Mouse (Mus musculus): ENCODE results near the gene Gli3. TPM values are rescaled to one million over a fixed set of nuclear protein-coding genes. Genes with fewer than 3 reads are reported as not detected.

Gene Gli3
- total and polyA plus RNA-seq, 2 experiments from 2014 or later = 1.9 to 8.1 TPM

DNA sequence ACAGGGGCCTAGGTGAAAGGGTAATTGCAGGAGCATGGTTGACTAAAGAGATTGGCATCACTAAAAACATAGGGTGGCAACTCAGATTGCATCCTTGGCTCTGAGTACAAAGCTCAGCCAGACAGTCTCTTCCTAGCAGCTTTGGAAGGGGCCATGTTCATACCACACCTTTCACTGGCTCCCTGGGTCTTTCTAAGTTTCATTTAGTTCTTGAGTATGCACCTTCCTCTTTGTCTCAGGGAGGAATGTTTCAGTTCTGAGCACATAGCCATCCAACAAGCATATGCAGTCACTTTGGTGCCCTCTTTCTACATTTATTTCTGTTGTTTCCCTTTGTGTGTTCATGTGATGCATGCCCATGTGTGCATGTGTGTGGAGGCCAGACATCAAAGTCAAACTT, 212.4 kb downstream of the Gli3 start:
- Histone ChIP-seq H3K4me3 (ENCODE audit: low read depth, low read length) (no peak overlapping the region), H3K27me3 (ENCODE audit: control insufficient read depth, insufficient read depth, low read length) (no peaks in the 10 kb centered on the region), H3K4me2 (ENCODE audit: low read depth, low read length) (no peak overlapping the region), H3K9me3 (replicated peaks; ENCODE audit: control insufficient read depth, low read length) (no peaks in the 10 kb centered on the region), H3K27ac (ENCODE audit: low read depth) (no peak overlapping the region), H3K36me3 (replicated peaks; ENCODE audit: control insufficient read depth, insufficient read depth, low read length) (no peaks in the 10 kb centered on the region), H3K9ac (replicated peaks; ENCODE audit: low read depth, low read length) (no peak overlapping the region), H3K4me1 (ENCODE audit: control insufficient read depth, insufficient read depth) (no peaks in the 10 kb centered on the region)
- ATAC-seq (ENCODE audit: insufficient read depth, low read depth) (no peak), DNase-seq (ENCODE audit: low spot score) (no peak)
- no peak for TF ChIP-seq EP300 (IDR thresholded peaks at IDR 0.05; ENCODE audit: low read depth)

GRCm38 (mm10) chr13:15677106-15677760, 214.2 kb downstream of the Gli3 start:
- WGBS = 78% methylated on average over 4 of the region's 4 CpGs
- Histone ChIP-seq H3K27ac (ENCODE audit: low read depth) (no peak overlapping the region), H3K9ac (replicated peaks; ENCODE audit: low read depth, low read length) (no peak overlapping the region), H3K27me3 (ENCODE audit: control insufficient read depth, insufficient read depth, low read length) (no peaks in the 10 kb centered on the region), H3K4me1 (ENCODE audit: control insufficient read depth, insufficient read depth) (no peaks in the 10 kb centered on the region), H3K4me3 (ENCODE audit: low read depth, low read length) (no peak overlapping the region), H3K4me2 (ENCODE audit: low read depth, low read length) (no peak overlapping the region), H3K9me3 (replicated peaks; ENCODE audit: control insufficient read depth, low read length) (no peaks in the 10 kb centered on the region), H3K36me3 (replicated peaks; ENCODE audit: control insufficient read depth, insufficient read depth, low read length) (no peaks in the 10 kb centered on the region)
- ATAC-seq (ENCODE audit: insufficient read depth, low read depth) (no peak), DNase-seq (ENCODE audit: low spot score) (no peak)
- TF ChIP-seq EP300 (IDR thresholded peaks at IDR 0.05; ENCODE audit: low read depth) (no peak), CTCF (IDR thresholded peaks at IDR 0.05; ENCODE audit: low read depth) (no peak)

DNA sequence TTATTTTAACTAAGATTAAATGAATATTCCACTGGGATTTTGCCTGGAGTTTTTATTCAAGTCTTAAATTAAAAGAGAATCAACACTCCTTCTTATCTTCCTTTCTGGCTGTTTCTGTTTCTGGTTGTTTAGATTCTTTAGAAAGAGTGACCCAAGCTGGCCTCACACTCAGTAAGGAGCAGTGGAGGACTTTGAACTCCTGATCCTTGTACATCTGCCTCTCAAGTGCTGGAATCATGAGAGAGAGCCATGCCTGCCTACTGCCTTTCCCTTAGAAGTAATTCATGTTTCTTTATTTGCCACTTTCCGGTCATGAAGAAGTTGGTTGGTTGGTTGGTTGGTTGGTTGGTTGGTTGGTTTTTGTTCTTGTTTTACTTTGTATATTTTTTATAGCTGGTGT, 218.5 kb downstream of the Gli3 start:
- Histone ChIP-seq H3K4me1 (ENCODE audit: control insufficient read depth, insufficient read depth) (no peaks in the 10 kb centered on the region), H3K4me2 (ENCODE audit: low read depth, low read length) (no peak overlapping the region), H3K4me3 (ENCODE audit: low read depth, low read length) (no peak overlapping the region), H3K9me3 (replicated peaks; ENCODE audit: control insufficient read depth, low read length) (no peaks in the 10 kb centered on the region), H3K27ac (ENCODE audit: low read depth) (no peak overlapping the region), H3K27me3 (ENCODE audit: control insufficient read depth, insufficient read depth, low read length) (no peaks in the 10 kb centered on the region), H3K36me3 (replicated peaks; ENCODE audit: control insufficient read depth, insufficient read depth, low read length) (no peaks in the 10 kb centered on the region), H3K9ac (replicated peaks; ENCODE audit: low read depth, low read length) (no peak overlapping the region)
- DNase-seq (ENCODE audit: low spot score) = no peak
- no peak for TF ChIP-seq CTCF (IDR thresholded peaks at IDR 0.05; ENCODE audit: low read depth)
- TF ChIP-seq EP300 (IDR thresholded peaks at IDR 0.05; ENCODE audit: low read depth) = no peak
- WGBS = 91% methylated on average over 1 of the region's 1 CpGs
- ATAC-seq (ENCODE audit: insufficient read depth, low read depth) = no peak

DNA sequence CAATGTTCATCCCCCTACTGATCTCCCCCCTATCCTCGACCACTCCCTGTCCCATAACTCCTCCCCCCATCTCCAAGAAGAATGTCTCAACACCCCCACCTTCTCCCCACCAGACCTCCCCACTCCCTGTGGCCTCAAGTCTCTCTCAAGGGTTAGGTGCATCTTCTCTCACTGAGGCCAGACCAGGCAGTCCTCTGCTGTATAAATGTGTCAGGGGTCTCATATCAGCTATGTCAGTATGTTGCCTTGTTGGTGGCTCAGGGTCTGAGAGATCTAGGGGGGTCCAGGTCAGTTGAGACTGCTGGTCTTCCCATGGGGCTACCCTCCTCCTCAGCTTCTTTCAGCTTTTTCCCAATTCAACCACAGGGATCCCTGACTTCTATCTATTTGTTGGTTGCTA, 220.0 kb downstream of the Gli3 start:
- Histone ChIP-seq H3K9ac (replicated peaks; ENCODE audit: low read depth, low read length) (no peak overlapping the region), H3K27ac (ENCODE audit: low read depth) (no peak overlapping the region)

GRCm38 (mm10) chr13:15688074-15688825, 225.2 kb downstream of the Gli3 start:
- Histone ChIP-seq H3K9ac (replicated peaks; ENCODE audit: low read depth, low read length) (no peak overlapping the region), H3K27me3 (ENCODE audit: control insufficient read depth, insufficient read depth, low read length) (no peaks in the 10 kb centered on the region), H3K27ac (ENCODE audit: low read depth) (no peak overlapping the region), H3K4me1 (ENCODE audit: control insufficient read depth, insufficient read depth) (no peaks in the 10 kb centered on the region), H3K36me3 (replicated peaks; ENCODE audit: control insufficient read depth, insufficient read depth, low read length) (no peaks in the 10 kb centered on the region), H3K4me3 (ENCODE audit: low read depth, low read length) (no peak overlapping the region), H3K9me3 (replicated peaks; ENCODE audit: control insufficient read depth, low read length) (no peaks in the 10 kb centered on the region), H3K4me2 (ENCODE audit: low read depth, low read length) (no peak overlapping the region)
- WGBS = 61% methylated on average over 6 of the region's 6 CpGs
- no peak for DNase-seq (ENCODE audit: low spot score)
- TF ChIP-seq EP300 (IDR thresholded peaks at IDR 0.05; ENCODE audit: low read depth) = no peak
- no peak for TF ChIP-seq CTCF (IDR thresholded peaks at IDR 0.05; ENCODE audit: low read depth)
- ATAC-seq (ENCODE audit: insufficient read depth, low read depth) = no peak

More for the DNA sequence above, 220.0 kb downstream of the Gli3 start:
- ATAC-seq (ENCODE audit: insufficient read depth, low read depth) (no peak), DNase-seq (ENCODE audit: low spot score) (no peak)
- H3K4me2 ChIP-seq (ENCODE audit: low read depth, low read length) = no peak overlapping the region
- H3K4me1 ChIP-seq (ENCODE audit: control insufficient read depth, insufficient read depth) = no peaks in the 10 kb centered on the region
- no peak overlapping the region for H3K4me3 ChIP-seq (ENCODE audit: low read depth, low read length)
- H3K9me3 ChIP-seq (replicated peaks; ENCODE audit: control insufficient read depth, low read length) = no peaks in the 10 kb centered on the region
- WGBS = 18% methylated on average over 1 of the region's 1 CpGs
- H3K27me3 ChIP-seq (ENCODE audit: control insufficient read depth, insufficient read depth, low read length) = no peaks in the 10 kb centered on the region
- no peaks in the 10 kb centered on the region for H3K36me3 ChIP-seq (replicated peaks; ENCODE audit: control insufficient read depth, insufficient read depth, low read length)
- TF ChIP-seq EP300 (IDR thresholded peaks at IDR 0.05; ENCODE audit: low read depth) (no peak), CTCF (IDR thresholded peaks at IDR 0.05; ENCODE audit: low read depth) (no peak)
